Mouse (Mus musculus): ENCODE results near the gene Mrm2.
"Not testable (repeated sequence)": the region's sequence is repeated elsewhere in the genome, so short reads cannot be mapped to it uniquely, and the experiment has no call there.

The Mrm2 gene

DNA sequence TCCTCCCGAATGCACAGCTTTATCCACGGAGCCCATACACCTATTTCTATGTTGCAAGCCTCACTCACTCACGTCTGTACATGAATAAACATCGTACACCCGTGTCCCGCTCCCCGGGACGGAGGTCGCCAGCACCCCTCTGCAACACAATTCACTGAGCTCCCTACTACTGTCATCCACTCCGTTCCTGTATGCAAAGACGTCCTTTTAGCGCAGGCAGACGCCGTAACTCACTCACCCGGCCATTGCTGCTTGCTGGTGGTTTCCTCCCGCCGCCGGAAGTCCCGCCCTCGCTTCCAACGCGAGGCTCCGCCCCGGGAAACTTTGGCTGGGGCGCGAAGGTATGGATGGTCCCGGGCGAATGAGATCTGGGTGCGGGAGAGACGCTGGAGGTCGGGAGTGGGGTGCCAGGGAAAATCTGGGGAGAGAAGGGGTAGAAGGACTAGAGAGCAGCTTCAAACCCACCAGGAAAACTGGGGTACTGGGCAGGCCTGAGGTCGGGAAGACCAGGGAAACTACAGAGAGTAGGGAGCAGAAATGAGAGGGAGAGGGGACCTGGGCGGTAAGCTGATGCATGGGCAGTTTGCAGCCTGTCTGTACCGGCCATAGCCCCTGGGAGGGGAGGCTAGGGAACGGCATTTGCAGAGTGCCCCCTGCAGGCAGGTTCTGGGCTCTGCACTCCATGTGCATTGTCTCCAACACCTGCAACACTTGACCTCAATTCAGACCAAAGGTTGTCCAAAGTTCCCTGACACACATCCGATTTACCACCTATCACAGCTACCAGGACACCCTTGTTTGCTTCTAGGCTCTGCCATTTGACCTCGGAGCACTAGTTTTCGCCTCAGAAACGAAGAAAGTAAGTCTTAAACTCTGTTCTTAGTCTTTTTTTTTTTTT lies at the start of gene Mrm2:
Mrm2 (minus strand) TSS at position 284 of the 898 bp plus-strand sequence.
- peak; percentile 76 to 86 for DNase-seq (ENCODE audit: low spot score in 2 of 2)

GRCm38 (mm10) chr5:140381156-140381555 lies 49.5 kb upstream of the Mrm2 start:
- DNase-seq (ENCODE audit: low spot score in 2 of 2) = no peak

GRCm38 (mm10) chr5:140379299-140379698 lies 47.6 kb upstream of the Mrm2 start:
- no peak for DNase-seq (ENCODE audit: low spot score in 2 of 2)

- DNase-seq (ENCODE audit: low spot score in 2 of 2) = no peak
Measured at GRCm38 (mm10) chr5:140378121-140378853, 46.6 kb upstream of the Mrm2 start.

- DNase-seq (ENCODE audit: low spot score in 2 of 2) = no peak
Measured at GRCm38 (mm10) chr5:140375249-140375829, 43.6 kb upstream of the Mrm2 start.

DNA sequence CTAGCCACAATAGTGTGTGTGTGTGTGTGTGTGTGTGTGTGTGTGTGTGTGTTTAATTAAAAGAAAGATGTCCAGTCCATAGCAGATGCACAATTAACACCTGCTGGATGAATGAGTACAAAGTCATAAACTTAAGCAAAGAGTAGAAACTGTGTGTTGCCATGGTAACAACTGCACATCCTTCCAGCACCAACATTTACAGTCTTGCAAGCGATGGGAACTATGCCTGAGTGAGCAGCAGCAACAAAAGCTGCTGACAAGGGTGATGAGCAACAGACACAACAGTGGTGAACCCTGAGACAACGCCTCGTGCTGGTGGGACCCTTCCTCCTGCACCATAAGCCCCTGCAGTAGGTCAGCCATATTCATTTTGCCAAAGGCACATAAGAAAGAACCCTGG lies 42.5 kb upstream of the Mrm2 start:
- no peak for DNase-seq (ENCODE audit: low spot score in 2 of 2)

DNA sequence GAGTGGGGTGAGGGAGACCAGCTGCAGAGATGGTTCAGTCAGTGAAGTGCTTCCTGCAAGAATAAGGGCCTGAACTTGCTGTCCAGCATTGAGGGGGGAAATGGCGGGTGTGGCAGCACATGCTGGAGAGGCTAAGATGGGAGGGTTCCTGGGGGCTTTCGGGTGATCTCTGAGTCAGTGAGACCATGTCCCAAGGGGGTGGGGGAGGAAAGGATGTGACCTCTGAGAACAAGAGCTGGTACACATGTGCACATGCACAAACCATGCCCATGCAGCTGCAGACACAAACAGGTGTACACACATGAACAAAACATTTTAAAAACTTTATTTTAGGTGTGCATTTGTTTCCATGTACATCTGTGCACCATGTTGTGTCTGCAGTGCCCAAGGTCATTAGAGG lies 42.0 kb upstream of the Mrm2 start:
- no peak for DNase-seq (ENCODE audit: low spot score in 2 of 2)

GRCm38 (mm10) chr5:140371671-140372070 lies 40.0 kb upstream of the Mrm2 start:
- DNase-seq (ENCODE audit: low spot score in 2 of 2) = no peak

GRCm38 (mm10) chr5:140370446-140371254 lies 39.0 kb upstream of the Mrm2 start:
- DNase-seq (ENCODE audit: low spot score in 2 of 2) = no peak

DNA sequence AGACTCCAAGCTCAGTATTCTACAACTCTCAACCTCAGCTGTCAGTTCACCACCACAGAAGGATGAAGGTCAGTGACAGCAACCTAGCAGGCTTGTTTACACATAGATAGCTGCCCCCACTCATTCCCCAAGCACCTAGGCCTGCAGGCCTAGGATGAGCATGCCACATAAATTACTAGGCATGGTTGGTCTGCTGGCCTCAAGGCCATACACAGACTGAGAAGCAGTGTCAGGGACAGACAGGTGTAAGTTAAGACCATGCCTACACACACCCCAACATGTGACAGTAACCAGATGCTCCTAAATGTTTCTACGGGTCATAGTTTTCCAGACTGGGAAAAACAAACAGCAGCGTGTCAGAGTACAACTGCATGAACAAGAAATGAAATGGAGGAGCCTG lies 37.8 kb upstream of the Mrm2 start:
- DNase-seq (ENCODE audit: low spot score in 2 of 2) = no peak

DNA sequence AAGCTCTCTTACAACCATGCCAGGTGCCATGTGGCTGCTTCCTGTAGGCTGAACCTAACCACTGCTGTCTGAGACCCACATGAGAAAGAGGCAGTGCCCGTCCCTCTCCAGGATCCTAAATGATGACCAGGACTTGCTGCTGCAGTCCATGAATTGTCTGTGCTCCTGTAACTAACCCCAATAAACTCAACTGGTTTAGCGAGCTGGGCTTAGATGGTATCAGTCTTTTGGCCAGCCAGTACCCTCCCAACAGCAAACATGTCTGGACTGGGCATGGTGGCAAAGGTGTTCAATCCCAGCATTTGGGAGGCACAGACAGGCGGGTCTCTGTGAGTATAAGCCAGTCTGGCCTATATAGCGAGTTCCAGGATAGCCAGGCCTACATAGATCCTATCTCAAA lies 37.2 kb upstream of the Mrm2 start:
- DNase-seq (ENCODE audit: low spot score in 2 of 2) = no peak

- not testable (repeated sequence) for DNase-seq (ENCODE audit: low spot score in 2 of 2)
Measured at GRCm38 (mm10) chr5:140368126-140368525, 36.4 kb upstream of the Mrm2 start.

DNA sequence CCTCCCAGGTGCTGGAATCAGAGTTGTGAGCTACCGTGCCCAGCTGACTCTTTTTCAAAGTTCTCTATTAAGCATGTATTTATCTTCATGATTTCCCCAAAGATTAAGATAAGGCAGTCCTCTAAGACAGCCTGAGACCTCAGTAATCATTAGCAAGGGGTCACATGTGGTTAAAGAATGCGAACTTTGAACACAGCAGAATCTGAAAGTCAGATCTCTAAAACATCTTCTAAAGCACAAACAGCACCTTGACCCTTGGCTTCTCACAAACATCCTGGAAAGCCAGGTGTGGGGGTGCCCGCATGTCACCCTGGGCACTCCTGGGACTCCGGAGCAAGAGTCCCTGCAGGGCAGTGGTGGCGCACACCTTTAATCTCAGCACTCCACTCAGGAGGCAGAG lies 32.7 kb upstream of the Mrm2 start:
- DNase-seq (ENCODE audit: low spot score in 2 of 2) = no peak

GRCm38 (mm10) chr5:140359930-140360674 lies 28.4 kb upstream of the Mrm2 start:
- no peak for DNase-seq (ENCODE audit: low spot score in 2 of 2)

DNA sequence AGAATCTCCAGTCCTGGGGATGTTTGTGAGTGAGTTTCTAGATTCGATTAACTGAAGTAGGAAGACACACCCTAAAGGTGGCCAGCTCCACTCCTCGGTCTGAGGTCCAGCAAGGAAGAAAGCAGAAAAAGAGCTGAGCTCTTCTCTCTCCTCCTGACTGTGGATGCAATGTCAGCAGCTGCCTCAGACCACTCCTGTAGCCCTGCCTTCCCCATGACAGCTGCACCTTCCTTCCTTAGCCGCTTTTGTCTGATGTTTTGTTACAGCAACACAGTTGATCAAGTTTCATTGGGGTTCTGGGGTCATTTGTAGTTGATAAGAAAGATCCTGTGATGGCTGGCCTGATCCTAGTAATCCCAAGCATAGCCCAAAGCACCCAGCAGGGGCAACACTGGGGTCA lies 25.8 kb upstream of the Mrm2 start:
- no peak for DNase-seq (ENCODE audit: low spot score in 2 of 2)

- DNase-seq (ENCODE audit: low spot score in 2 of 2) = no peak
Measured at GRCm38 (mm10) chr5:140355934-140356333, 24.2 kb upstream of the Mrm2 start.

- DNase-seq (ENCODE audit: low spot score in 2 of 2) = no peak
Measured at GRCm38 (mm10) chr5:140352352-140352751, 20.7 kb upstream of the Mrm2 start.

- DNase-seq (ENCODE audit: low spot score in 2 of 2) = no peak
Measured at GRCm38 (mm10) chr5:140350731-140351497, 19.2 kb upstream of the Mrm2 start.

- DNase-seq (ENCODE audit: low spot score in 2 of 2) = no peak
Measured at GRCm38 (mm10) chr5:140349882-140350281, 18.2 kb upstream of the Mrm2 start.

DNA sequence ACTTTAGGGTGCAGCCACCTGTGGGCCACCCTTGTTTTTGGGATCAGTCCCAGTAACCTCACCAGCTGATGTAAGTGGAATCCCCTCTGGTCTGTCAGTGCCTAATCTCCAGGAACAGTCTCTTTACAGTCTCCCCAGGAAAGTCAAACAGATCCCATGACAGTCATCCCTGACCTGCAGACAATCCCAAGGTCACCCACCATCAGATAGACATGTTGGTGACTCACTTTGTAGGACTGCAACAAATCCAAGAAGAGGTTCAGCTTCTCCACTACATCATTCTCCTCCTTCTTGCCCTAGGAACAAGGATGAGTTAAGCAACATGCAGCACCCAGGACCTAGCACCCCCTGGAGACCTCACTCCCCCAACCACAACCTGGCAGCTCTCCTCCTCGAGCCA lies 14.4 kb upstream of the Mrm2 start:
- no peak for DNase-seq (ENCODE audit: low spot score in 2 of 2)
